Mouse (Mus musculus) thymus, postnatal 14 days (tissue): ENCODE measurements at regions not wholly inside any gene's neighbourhood (a gene's known extent, or its start where the extent isn't known, plus 50 kb on each side); places are given as distances from the start of the nearest gene placed in this dataset.
A peak's percentile ranks its signal among the peaks of the same experiment; 100 is the strongest.

ENCODE experiments used
- DNase-seq: peaks from one replicate; pipeline ENCODE4 v3.0.0; 2021

DNA sequence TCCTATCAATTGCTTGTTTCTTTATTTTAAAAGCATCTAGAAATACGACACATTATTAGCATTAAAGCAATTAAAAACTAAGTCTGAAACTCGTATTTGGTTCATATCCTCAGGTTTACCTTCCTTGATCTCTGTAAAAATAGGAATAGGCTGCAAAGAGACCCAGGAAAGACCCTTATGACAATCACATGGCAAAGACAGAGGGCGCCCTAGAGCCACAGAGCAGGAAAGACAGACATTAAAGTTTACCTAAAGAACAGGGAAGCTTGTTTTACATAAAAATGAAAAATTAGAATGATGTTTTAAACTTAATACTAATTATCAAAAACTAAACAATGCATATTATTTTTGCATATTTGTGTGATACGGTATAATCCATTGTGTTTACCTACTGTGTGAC, 153.2 kb downstream of the Usp25 start:
- DNase-seq = peak; percentile 19

DNA sequence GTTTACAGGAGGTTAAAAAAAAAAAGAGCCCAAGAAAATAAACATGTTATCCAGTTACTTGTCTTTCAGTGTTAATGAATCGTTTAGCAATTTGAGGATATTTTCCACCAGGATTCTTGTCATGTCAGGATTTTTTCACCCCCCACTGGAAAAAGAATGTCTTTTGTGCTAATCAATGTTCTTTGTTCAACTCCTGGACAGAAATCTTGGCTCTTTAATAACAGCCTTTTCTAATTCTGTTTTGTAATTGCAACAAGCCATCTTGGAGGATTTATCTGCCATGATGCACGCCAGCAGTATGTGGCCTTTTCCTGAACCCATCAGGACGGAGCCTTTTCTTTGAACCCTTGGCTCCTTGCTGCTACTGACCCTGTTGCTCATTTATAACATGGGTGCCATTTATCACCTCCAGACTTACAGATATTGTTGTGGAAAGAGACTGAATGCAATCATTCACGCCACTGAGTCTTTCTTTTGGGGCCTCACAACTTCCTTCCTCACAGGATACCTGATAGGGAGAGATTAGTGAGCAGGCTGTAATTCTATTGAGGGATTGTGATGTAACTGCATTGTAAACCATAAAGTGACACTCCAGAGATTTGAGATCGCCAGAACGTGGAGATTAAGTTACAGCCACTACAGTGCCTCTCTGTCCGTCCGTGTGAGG, 159.7 kb downstream of the Usp25 start:
- DNase-seq = no peak

DNA sequence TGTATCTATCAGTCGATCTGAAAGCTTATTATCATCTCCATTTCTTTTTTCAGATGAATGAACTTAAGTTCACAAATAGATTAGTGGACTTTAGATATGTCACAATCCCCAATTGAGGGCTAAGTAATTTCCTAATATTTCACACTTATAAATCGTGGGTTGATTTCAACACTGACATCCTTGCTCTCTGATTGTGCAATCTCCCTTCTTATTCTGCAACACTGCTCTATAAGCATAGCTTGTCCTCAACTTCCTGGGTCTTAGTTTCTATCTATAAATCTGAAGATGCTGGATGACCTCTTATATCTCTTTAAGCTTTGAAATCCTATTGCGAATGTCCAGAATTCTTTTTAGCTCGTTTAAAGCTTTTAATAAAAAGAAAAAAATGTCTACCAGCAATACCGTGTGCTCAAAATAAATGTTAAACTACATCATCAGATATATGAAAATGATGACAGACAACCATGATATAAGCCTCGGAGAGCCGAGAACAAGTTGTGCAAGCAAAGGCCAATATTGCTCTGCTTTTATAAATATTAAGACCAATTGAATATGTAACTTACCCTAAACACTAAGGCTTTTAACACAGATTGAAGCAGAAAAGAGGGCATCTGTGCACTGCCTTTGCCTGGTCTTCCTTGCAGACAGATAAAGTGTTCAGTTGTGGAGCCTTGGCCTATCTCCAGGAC, 161.4 kb downstream of the Usp25 start:
- DNase-seq = no peak

DNA sequence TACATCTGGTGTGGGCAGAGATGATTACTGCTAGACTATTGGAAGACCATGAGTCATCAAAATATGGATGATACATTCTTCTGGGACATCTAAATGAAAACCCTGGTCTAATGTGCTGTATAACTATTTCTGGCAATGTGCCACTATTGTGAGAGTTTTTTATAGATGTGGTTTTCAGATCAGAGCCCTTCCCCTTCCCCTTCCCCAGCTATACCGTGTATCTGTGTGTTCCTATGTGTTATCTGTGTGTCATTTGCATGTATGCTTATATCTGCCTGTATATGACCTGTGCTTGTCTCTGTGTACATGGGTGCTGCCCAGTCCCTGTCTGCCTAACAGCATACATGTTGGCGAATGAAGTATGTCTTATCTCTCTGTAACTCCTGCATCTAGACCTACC, 167.5 kb downstream of the Usp25 start:
- DNase-seq = no peak
